Mouse (Mus musculus): ENCODE data around the gene Garem2.

DNA sequence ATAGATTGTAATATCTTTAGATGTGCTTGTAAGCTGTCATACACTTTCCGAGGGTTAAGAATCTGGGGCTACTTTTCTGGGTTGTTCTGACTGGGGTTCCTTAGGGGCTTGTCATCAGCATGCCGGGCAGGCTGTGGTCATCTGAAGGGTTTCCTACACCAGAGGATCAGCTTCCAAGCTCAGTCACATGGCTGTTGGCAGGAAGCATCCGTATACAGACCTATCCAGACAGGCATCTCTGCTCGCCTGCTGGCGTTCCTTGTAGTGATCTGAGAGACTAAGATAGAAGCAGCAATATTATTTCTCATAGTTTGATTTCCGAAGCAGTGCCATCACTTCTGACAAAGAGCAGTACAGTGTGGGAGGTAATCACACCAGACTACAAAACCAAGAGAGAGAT, 54.6 kb downstream of the Garem2 start:
- TF ChIP-seq CTCF (IDR thresholded peaks at IDR 0.05; ENCODE audit: low read depth) (no peak), EP300 (IDR thresholded peaks at IDR 0.05; ENCODE audit: low read depth) (no peak)

Data from heart, postnatal 0 days (tissue).